Mouse (Mus musculus) neutrophil, adult 5-6 weeks (primary cell): ENCODE data around the gene Eno1. TPM values are rescaled to one million over a fixed set of nuclear protein-coding genes. Genes with fewer than 3 reads are reported as not detected.
A peak's percentile ranks its signal among the peaks of the same experiment; 100 is the strongest.
"Not testable (repeated sequence)": the region's sequence is repeated elsewhere in the genome, so short reads cannot be mapped to it uniquely, and the experiment has no call there.

Experiments used
- ATAC-seq: fragments of 151-379, 151-347 bp; 2 replicates; pipeline ENCODE4 v1.8.0; 2017; ENCODE audit warnings: mild to moderate bottlenecking, moderate TSS enrichment; ENCODE audit not compliant: insufficient number of reproducible peaks, poor library complexity, low FRiP score, severe bottlenecking; ENCODE audit errors: extremely low read depth
- total RNA-seq: library from RNA; stranded (forward); fragments of 200-1000 nt; gene quantifications from 2 replicates; pipeline ENCODE4 v1.2.3, GENCODE M21; 2017

Gene Eno1
- total RNA-seq, 1 experiment from 2014 or later, result 334 TPM

DNA sequence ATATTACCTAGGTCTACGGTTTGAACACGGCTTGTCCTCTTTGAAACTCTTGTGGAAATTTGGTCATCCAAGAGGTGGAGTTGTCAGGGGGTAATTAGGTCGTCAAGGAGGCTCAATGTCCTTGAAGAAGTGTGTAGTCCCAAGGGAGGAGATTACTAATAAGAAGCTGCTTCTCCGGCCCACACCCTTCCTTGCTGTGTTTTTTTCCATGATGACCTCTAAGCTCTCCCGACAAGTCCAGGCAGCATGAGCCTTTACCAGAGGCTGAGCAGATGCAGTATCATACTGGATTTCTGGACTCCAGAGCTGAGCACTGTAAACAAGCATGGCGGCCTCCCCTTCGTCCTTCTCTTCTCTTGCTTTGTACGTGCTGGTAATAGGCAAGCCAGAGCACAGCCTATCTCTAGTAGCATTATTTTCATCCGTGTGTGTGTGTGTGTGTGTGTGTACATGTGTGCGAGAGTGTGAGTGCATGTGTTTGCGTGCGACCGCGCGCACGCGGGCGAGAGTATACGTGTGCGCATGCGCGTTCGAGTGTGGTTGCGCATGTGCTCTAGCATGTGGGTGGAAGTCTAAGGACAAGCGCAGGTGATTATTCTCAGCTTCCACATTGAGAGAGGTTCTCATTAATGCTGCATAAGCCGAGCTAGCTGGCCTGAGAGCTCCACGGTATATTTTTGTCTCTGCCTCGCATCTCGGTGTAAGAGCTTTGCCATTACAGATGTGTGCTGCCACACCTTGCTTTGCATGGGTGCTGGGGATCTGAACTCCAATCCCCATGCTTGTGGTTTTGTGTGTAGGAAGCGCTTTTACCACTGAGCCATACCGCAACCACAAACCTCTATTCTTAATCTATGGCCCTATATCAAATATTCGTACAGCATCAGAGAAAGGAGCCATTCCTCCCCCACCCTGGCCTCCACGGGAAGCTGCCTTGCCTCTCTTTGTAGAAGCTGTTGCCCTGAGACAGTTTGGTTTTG lies 32.4 kb downstream of the Eno1 start:
- ATAC-seq, result no peak

GRCm38 (mm10) chr4:150269679-150270078 lies 33.2 kb downstream of the Eno1 start:
- ATAC-seq, result peak; percentile 26; the same call in 1 of the 2 replicates

GRCm38 (mm10) chr4:150270718-150271117 lies 34.2 kb downstream of the Eno1 start:
- not testable (repeated sequence) for ATAC-seq

DNA sequence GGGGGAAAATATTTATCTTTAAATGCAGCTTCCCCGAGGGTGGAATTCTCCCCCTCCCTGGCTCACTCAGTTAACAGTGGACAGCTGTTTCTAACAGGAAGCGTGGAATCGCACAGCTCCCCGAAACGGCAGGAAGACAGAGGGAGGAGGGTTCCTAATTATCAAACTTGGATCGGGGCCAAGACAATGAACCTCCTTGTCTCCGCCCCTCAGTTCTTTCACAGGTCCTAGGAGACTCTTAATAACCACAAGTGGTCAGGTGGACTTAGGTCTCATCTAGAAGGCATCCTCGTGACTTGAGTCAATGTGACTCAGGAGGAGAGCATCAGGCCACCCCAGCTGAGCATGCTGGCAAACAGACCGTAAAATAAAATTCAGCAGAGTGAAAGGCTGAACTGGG lies 36.2 kb downstream of the Eno1 start:
- ATAC-seq, result no peak

- ATAC-seq, result no peak
Measured at GRCm38 (mm10) chr4:150275531-150275930, 39.0 kb downstream of the Eno1 start.

DNA sequence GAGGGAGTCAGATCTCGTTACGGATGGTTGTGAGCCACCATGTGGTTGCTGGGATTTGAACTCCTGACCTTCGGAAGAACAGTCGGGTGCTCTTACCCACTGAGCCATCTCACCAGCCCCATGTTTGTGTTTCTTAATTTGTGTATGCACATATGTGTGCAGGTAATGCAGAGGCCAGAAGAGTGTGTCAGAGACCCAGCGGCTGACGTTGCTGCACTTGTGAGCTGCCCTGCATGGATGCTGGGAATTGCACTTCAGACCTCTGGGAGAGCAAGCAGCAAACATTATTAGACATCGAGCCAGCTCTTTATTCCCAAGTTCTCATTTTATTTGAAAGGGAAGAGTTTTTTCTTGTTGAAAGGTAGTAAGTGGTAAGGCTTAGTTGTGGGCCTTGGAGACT lies 42.8 kb downstream of the Eno1 start:
- ATAC-seq, result not testable (repeated sequence)

GRCm38 (mm10) chr4:150280002-150280401 lies 43.5 kb downstream of the Eno1 start:
- ATAC-seq, result no peak

DNA sequence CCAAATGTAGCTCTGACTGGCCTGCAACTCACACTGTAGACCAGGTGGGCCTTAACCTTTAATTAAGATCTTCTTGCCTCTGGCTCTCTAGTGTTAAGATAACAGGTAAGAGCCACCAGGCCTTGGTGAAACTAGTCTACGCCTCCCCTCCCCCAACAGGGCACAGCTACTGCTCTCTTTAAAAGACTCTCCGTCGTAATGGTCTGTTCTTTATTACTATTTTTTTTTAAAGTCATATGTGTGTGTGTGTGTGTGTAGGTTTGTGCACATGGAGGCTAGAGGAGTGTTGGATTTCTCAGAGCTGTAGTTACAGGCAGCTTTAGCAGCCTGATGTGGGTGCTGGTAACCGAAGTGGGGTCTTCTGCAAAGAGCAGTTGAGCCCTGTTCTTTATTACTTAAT lies 43.9 kb downstream of the Eno1 start:
- no peak for ATAC-seq

- ATAC-seq, result peak; percentile 99
Measured at GRCm38 (mm10) chr4:150281018-150281761, 44.7 kb downstream of the Eno1 start, which contains the start of gene Rere. TSS of gene Rere (plus strand) at chr4:150281646.

- ATAC-seq, result peak; percentile 18; the same call in 1 of the 2 replicates
Measured at GRCm38 (mm10) chr4:150281891-150282630, 45.5 kb downstream of the Eno1 start.

DNA sequence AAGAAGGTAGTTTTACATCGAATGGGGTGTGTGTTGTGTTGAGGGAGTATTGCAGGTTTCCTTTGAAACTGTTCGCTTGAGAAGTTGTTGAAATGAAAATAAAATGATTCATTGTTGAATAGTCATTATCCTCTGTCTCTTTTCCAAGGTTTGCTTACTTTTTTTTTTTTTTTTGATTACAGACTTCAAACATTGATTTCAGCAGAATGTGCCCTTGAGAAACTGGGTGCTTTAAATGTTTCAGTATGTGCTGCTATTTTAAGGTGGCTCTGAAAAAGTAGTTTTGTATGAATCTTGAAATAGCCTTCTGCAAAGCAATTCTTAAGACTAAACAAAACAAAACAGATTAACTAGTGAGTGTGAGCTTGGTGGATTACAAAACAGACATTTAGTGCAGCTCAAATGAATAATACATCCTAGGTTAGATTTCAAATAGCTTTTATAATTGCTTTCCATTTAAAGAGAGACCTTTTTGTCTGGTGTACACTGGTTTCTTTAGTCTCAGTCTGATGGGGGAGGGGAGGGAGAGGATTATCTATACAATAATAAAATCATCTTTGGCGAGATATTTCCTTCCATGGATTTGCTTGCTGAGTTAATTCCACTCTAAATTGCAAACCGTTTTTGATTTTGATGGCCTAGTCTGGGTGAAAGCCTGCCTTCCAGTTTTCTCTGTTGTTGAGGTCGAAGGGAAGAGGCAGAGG lies 46.3 kb downstream of the Eno1 start:
- ATAC-seq, result no peak

DNA sequence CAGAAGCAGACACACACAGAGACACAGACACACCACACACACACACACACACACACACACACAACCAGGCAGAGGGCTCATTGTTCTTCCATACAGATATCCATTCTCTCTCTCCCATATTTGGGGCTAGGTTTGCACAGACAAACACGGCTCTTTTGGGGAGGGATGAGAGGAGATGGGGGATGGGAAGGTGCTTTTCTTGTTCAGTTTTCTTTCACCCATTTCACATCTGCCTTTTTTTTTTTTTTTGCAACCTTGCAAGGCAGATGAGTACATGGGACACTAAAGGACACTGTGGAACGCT lies 46.8 kb downstream of the Eno1 start:
- ATAC-seq, result no peak

- ATAC-seq, result no peak
Measured at GRCm38 (mm10) chr4:150283993-150284392, 47.5 kb downstream of the Eno1 start.

DNA sequence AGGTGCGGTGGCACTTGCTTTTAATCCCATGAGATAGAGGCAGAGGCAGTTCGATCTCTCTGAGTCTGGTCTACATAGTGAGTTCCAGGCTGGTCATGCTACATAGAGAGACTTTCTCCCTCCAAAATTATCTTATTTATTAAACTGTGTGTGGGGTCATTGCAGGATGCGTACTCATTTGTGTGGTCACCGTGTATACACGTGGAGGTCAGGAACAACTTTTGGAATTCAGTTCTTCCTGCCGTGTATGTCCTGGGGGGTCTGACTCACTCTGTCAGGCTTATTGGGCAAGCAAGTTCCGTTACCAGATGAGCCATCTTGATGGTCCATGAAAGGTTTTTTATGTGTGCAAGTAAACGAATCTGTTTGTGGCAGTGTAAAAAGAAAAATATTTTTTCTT lies 50.5 kb downstream of the Eno1 start:
- ATAC-seq, result no peak

DNA sequence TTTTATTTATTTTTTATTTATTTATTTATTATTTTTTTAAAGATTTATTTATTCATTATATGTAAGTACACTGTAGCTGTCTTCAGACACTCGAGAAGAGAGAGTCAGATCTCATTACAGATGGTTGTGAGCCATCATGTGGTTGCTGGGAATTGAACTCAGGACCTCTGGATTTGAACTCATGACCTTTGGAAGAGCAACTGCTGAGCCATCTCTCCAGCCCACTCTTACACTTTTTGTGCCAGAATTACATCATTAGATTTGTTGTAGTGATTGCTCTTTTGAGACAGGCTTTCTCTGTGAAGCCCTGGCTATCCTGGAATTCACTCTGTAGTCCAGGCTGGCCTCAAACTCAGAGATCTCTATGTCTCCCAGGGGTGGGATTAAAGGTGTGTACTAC lies 50.9 kb downstream of the Eno1 start:
- not testable (repeated sequence) for ATAC-seq

DNA sequence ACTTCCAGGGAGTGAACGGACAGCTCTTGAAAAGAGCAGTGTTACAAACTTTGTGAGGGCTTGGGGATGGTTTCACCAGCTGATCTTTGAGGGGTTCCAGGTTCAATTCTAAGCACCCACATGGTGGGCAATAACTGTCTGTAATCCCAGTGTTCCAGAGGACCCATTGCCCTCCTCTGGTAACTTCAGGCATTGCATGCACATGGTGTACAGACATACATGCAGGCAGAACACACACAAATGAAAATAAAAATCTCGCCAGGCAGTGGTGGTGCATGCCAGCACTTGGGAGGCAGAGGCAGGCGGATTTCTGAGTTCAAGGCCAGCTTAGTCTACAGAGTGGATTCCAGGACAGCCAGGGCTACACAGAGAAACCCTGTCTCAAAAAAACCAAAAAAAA lies 55.4 kb downstream of the Eno1 start:
- no peak for ATAC-seq

DNA sequence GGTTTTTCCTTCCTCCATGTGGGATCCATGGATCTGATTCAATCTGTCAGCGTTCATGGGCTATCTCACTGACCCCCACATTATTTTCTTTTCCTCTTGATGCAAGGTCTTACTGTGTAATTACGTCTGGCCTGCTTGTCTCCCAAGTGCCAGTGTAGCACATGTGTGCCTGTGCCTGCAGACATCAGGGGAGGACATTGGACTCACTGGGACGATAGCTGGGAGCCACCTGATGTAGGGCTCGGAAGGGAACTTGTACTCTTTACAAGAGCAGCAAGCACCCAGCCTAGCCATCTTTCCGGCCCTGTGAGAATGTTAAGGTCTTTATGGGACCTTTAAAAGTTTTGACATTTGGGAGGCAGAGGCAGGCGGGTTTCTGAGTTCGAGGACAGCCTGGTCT lies 58.3 kb downstream of the Eno1 start:
- no peak for ATAC-seq

DNA sequence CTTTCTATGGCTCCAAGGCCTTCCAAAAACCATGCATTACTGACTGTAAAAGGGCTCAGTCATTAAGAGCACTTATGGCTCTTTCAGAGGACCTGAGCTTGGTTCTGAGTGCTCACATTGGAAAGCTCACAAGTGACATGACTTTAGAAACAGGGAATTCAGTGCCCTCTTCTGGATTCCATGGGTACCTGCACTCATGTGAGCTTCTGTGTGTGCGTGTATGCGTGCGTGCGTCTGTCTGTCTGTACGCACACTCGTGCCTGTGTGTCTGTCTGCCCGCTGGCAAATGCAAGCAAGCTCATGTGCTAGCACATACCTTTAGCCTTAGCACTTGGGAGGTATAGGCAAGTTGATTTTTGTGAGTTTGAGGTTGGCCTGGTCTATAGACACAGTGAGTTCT lies 59.4 kb downstream of the Eno1 start:
- ATAC-seq, result 0 out of 2 replicates have a peak, but pooled peaks have one; percentile 44
